Mouse (Mus musculus) stomach, postnatal 0 days (tissue): ENCODE measurements around the gene Dach1. TPM values are rescaled to one million over a fixed set of nuclear protein-coding genes. Genes with fewer than 3 reads are reported as not detected.

Experiments used
- ATAC-seq: fragments of 200-750 bp; cut with Nextera tagmentation; 2 replicates; pipeline ENCODE4 v1.8.0; 2017; ENCODE audit not compliant: low FRiP score, low TSS enrichment
- DNase-seq: peaks from one replicate; pipeline ENCODE4 v3.0.0-alpha.2; 2016; ENCODE audit warnings: low spot score
- H3K27ac ChIP-seq: fragments of 300-500 bp; sonication (generic); replicated peaks from 2 replicates; pipeline ENCODE4 v1.5.1; 2014; ENCODE audit warnings: mild to moderate bottlenecking, control low read depth
- H3K27me3 ChIP-seq: fragments of 300-500 bp; sonication (generic); 2 replicates; pipeline ENCODE4 v1.6.1; 2014; ENCODE audit warnings: low read length; ENCODE audit not compliant: control insufficient read depth, insufficient read depth
- H3K36me3 ChIP-seq: fragments of 300-500 bp; sonication (generic); 2 replicates; pipeline ENCODE4 v1.6.1; 2014; ENCODE audit warnings: low read length, mixed read lengths; ENCODE audit not compliant: control insufficient read depth, insufficient read depth
- H3K4me1 ChIP-seq: fragments of 300-500 bp; sonication (generic); replicated peaks from 2 replicates; pipeline ENCODE4 v1.6.1; 2014; ENCODE audit warnings: antibody characterized with exemption; ENCODE audit not compliant: control insufficient read depth, insufficient read depth
- H3K4me2 ChIP-seq: fragments of 300-500 bp; sonication (generic); replicated peaks from 2 replicates; pipeline ENCODE4 v1.6.1; 2014; ENCODE audit warnings: low read depth, mild to moderate bottlenecking, control low read depth, moderate library complexity
- H3K4me3 ChIP-seq: fragments of 300-500 bp; sonication (generic); 2 replicates; pipeline ENCODE4 v1.5.1; 2014; ENCODE audit warnings: low read depth, low read length, control low read depth
- H3K9ac ChIP-seq: fragments of 300-500 bp; sonication (generic); 2 replicates; pipeline ENCODE4 v1.6.1; 2014; ENCODE audit warnings: mild to moderate bottlenecking, low read length, control low read depth, mixed read lengths
- H3K9me3 ChIP-seq: fragments of 300-500 bp; sonication (generic); 2 replicates; pipeline ENCODE4 v1.6.1; 2016; ENCODE audit warnings: low read length; ENCODE audit not compliant: control insufficient read depth
- CTCF ChIP-seq: IDR thresholded peaks from 2 replicates; pipeline ENCODE4 v1.5.1; 2016; ENCODE audit warnings: antibody characterized with exemption, low read depth, mild to moderate bottlenecking, moderate library complexity
- EP300 ChIP-seq: optimal IDR thresholded peaks from 2 replicates; pipeline ENCODE3; 2016; ENCODE audit warnings: antibody characterized with exemption
- WGBS: fragments of 180-500 bp; shearing (Covaris S2); extraction: QIAGEN DNeasy Blood & Tissue Kit; methylation state at CpG from one replicate; pipeline ENCODE4 v1.1.7; 2014; 5-methylcytosine and 5-hydroxymethylcytosine counted together
- polyA plus RNA-seq: library from polyadenylated mRNA; unstranded; fragments of >200 nt; fragmentation: Nextera tagmentation; extraction: Ambion mirVana; gene quantifications from 2 replicates; pipeline ENCODE4 v1.2.1, GENCODE M21; 2015

Dach1 gene
- polyA plus RNA-seq, 1 experiment from 2014 or later: 2.3 TPM

DNA sequence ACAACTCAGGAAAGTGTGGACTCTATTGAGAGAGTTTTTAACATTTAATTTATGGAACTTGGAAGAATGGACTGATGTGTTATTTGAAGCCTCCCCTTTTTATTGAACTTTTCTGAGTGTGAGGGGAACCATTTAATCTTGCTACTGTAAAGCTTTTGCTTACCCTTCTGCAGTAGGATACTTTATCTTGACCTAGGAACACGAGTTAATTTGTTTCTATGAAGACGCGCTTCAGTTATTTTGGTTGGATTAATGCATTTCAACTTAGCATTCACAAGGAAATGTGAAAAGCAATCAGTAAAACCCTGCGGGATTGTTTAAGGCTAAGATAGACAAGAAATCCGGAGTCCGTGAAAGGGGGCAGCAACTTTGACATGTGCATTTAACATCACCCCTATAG, 89.6 kb downstream of the Dach1 start:
- Histone ChIP-seq H3K9ac (no peak overlapping the region), H3K4me1 (no peaks in the 10 kb centered on the region), H3K4me2 (no peak overlapping the region), H3K9me3 (no peaks in the 10 kb centered on the region), H3K4me3 (no peak overlapping the region), H3K27me3 (no peaks in the 10 kb centered on the region), H3K36me3 (no peaks in the 10 kb centered on the region), H3K27ac (no peak overlapping the region)
- TF ChIP-seq CTCF (no peak), EP300 (no peak)
- 67% methylated on average over 6 of the region's 6 CpGs for WGBS
- DNase-seq (no peak), ATAC-seq (no peak)

DNA sequence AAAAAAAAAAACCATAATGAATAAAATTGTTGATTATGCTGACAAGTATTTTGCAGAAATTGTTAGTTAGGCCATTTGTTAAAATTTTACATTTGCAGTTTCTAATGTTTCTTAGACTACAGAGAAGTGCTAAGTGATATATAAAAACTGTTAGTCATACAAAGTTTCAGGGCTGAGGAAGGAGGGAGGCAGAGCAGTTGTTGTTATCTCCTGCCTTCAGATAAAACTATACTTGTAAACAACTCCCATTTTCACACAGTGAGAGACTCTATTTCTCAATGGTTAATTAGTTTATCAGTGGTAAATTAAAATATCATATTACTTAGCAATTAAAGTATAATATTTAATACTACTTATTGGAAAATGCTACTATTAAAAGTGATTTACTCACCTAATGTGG, 91.6 kb downstream of the Dach1 start:
- no peak overlapping the region for H3K27ac ChIP-seq
- H3K36me3 ChIP-seq: no peaks in the 10 kb centered on the region
- no peak overlapping the region for H3K4me3 ChIP-seq
- H3K9me3 ChIP-seq: no peaks in the 10 kb centered on the region
- H3K9ac ChIP-seq: no peak overlapping the region
- TF ChIP-seq EP300 (no peak), CTCF (no peak)
- ATAC-seq (no peak), DNase-seq (no peak)
- H3K4me2 ChIP-seq: no peak overlapping the region
- no peaks in the 10 kb centered on the region for H3K4me1 ChIP-seq
- no peaks in the 10 kb centered on the region for H3K27me3 ChIP-seq

DNA sequence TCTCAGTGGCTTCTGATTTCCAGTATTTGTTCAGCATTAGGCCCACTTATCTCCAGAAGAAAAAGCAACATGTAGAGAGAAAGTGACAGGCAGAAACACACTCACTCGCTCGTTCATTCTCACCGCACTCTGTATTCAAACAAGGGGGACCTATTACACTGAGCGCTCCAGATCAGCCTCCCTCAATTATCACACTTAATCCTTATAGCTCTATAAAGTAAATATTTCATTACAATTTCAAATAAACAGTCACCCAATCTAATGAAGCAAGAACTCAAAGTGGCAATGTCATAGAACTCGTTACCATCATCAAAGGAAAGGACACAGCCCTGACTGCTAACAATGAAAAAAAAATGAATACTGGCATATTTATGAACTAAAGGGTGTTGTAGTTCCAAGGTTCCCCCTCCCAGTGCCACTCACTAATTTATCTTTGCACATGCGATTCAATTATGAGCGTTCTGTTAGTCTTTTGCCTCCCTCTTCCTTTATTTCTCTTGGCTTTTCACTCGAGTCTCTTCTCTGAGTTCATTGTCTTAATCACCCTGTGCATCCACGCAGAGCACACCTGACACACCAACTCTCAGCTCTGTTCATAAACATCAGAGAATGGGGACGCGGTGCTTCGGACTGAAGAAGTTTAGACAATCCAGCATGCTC, 96.0 kb downstream of the Dach1 start:
- WGBS: 52% methylated on average over 12 of the region's 12 CpGs
- peak overlapping the region; percentile 26 for H3K4me2 ChIP-seq

DNA sequence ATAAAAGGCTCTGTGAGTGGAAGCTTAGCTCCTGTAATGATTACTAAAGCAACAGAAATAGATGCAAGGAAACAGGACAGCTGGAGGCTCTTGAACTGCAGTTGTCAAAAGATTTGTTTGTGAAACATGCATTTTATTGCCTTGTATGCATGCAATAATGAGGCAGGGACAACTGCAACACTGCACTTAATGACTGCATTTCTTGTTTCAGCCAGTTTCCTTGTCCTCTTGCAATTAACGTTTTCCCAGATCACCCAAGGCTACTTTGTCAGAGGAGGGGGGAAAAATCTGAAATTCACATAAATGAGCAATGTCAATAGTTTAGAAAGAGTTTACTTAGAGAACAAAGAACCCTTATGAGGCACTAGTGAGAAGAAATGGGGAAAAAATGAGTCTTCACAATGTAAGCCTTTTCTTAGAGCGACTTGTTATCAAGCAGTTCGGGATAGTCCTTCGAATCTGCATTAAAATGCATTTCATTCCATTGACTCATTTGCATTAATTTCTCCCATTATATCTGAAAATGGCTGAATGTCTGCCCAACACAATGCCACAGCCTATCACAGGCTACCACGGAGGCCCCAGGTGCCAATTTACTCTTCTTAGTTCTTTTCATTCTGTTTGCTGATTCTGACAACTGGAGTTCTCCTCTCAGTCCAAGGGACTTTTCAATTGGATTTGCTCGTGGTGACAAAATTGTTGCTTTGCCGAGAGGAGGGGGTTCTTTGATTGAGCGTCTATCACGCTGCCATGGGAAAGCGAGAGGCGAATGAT, 96.7 kb downstream of the Dach1 start:
- ATAC-seq: no peak
- Histone ChIP-seq H3K9ac (no peak overlapping the region), H3K9me3 (no peaks in the 10 kb centered on the region), H3K4me3 (no peak overlapping the region), H3K36me3 (no peaks in the 10 kb centered on the region), H3K4me1 (no peaks in the 10 kb centered on the region), H3K4me2 (peak overlapping the region; percentile 26), H3K27ac (no peak overlapping the region), H3K27me3 (no peaks in the 10 kb centered on the region)
- no peak for DNase-seq
- no peak for TF ChIP-seq EP300
- TF ChIP-seq CTCF: no peak
- WGBS: 51% methylated on average over 11 of the region's 11 CpGs

More for the DNA sequence above, 96.0 kb downstream of the Dach1 start:
- Histone ChIP-seq H3K9ac (no peak overlapping the region), H3K9me3 (no peaks in the 10 kb centered on the region), H3K4me1 (no peaks in the 10 kb centered on the region), H3K27ac (no peak overlapping the region), H3K27me3 (no peaks in the 10 kb centered on the region), H3K36me3 (no peaks in the 10 kb centered on the region), H3K4me3 (no peak overlapping the region)
- ATAC-seq: no peak
- TF ChIP-seq CTCF: no peak
- no peak for TF ChIP-seq EP300
- DNase-seq: no peak

DNA sequence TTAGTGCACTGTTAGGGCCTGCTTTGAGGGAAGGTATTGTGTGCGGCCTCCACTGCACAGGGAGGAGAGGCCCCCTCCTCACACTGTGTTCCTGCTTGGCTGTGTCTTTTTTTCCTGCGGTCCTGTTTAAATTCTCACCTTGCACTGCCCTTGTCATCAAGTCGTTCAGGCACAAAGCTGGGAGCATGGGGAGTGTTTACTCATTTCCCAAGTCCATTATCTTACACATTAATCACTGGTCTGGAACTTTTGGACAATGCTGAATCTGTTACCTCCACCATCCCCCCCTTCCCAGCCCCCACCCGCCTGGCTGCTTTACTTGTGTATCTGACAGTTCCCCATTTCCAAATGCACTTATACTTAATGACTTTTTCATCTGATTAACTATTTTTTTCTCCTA, 97.7 kb downstream of the Dach1 start:
- ATAC-seq: no peak
- no peak overlapping the region for H3K27ac ChIP-seq
- 40% methylated on average over 4 of the region's 4 CpGs for WGBS

DNA sequence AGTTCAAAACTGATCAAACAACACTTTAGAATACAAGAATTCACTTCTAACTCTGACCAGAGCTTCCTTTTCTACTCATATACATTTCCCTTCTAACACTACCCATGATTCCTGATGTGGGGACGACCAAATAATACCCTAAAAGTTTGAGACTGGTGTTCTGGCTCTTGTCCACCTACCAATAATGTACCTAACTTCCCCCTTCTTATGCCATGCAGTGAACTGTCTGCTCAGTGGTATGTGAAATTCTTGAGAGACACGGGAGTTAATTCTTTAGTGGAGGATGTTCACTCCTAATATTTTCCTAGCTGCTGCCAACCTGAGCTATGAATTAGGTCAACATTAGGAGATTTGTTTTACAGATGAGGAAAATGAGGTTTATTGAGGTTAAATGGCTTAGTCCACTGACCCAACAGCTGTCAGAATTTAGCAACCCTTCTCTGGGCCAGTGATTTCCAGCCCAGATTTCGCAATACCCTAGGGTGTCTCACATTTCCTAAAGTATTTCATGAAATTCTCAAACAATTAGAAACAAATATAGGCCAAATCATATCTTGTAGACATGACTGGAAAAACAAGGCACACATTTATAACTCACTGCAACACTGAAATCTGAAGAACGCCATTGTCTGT, 102.2 kb downstream of the Dach1 start:
- WGBS: 63% methylated on average over 4 of the region's 4 CpGs
- no peaks in the 10 kb centered on the region for H3K9me3 ChIP-seq
- no peak overlapping the region for H3K4me2 ChIP-seq
- no peak overlapping the region for H3K9ac ChIP-seq
- no peaks in the 10 kb centered on the region for H3K4me1 ChIP-seq
- ATAC-seq: no peak
- no peak for DNase-seq
- H3K4me3 ChIP-seq: no peak overlapping the region
- no peak for TF ChIP-seq CTCF
- TF ChIP-seq EP300: no peak
- H3K36me3 ChIP-seq: no peaks in the 10 kb centered on the region
- H3K27ac ChIP-seq: no peak overlapping the region
- no peaks in the 10 kb centered on the region for H3K27me3 ChIP-seq

More for the DNA sequence above, 97.7 kb downstream of the Dach1 start:
- Histone ChIP-seq H3K36me3 (no peaks in the 10 kb centered on the region), H3K9me3 (no peaks in the 10 kb centered on the region), H3K4me3 (no peak overlapping the region), H3K9ac (no peak overlapping the region), H3K27me3 (no peaks in the 10 kb centered on the region), H3K4me1 (no peaks in the 10 kb centered on the region), H3K4me2 (no peak overlapping the region)
- DNase-seq: no peak
- TF ChIP-seq CTCF: no peak
- no peak for TF ChIP-seq EP300
